Mouse (Mus musculus): ENCODE measurements around the gene Adad1. TPM values are rescaled to one million over a fixed set of nuclear protein-coding genes. Genes with fewer than 3 reads are reported as not detected.

The Adad1 gene
- not detected for polyA plus RNA-seq (2012; fragmentation: generic; extraction: Trizol)

GRCm38 (mm10) chr3:37063406-37063805 is at the start of gene Adad1:
Gene Adad1 (plus strand): TSS chr3:37063527.

GRCm38 (mm10) chr3:37125655-37126054 is 62.3 kb downstream of the Adad1 start, which contains the start of gene Il2:
Gene Il2 (minus strand): TSS chr3:37125959.

Other genes starting within 250 kb of the Adad1 start
- gene 4932438A13Rik, start 200.4 kb upstream of the Adad1 start, polyA plus RNA-seq (2012; fragmentation: generic; extraction: Trizol), result 1 to 10 TPM in 1 of 2 experiments, under 1 TPM in 1; 0.21 to 2.5 TPM
- gene Il2, start 62.4 kb downstream of the Adad1 start, polyA plus RNA-seq (2012; fragmentation: generic; extraction: Trizol), result under 1 TPM in 1 of 2 experiments, not detected in 1; 0.05 TPM
- gene Il21, start 169.1 kb downstream of the Adad1 start, polyA plus RNA-seq (2012; fragmentation: generic; extraction: Trizol), result not detected
- 1 to 10 TPM in 1 of 2 experiments, under 1 TPM in 1; 0.29 to 3.5 TPM for gene Bbs12, start 249.0 kb downstream of the Adad1 start, polyA plus RNA-seq (2012; fragmentation: generic; extraction: Trizol)
- gene Cetn4, start 249.2 kb downstream of the Adad1 start, polyA plus RNA-seq (2012; fragmentation: generic; extraction: Trizol), result 1 to 10 TPM in 1 of 2 experiments, under 1 TPM in 1; 0.55 to 4.4 TPM

Measured in C3H10T1/2 (cell line).